Comparison of ENCODE assay signal across 2 mouse cellular contexts in the genomic region with DNA sequence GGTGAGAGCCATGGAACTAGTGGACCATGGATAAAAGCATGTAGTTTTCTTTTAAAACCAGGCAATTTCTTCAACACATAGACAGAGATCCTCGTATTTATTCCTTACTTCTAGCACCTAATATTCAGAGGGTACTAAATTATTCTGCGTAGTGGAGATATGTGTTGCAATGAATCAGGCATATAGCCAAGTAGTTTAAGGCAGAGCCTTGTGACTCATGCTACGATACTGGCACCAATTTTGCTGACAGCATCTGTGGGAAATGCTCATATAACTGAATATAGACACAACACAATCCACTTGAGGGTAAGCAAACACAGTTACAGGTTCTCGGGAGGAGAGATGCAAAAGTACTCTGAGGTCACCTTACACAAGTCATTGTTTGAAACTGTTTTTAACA.
TF ChIP-seq lines count a peak whose summit lies in the region.

No protein-coding gene starts in this region.

TF ChIP-seq in MEL, 35 proteins besides CTCF, POLR2A, EP300 and RAD21 (continued from another document):
- no peak for TF ChIP-seq MAFK (IDR thresholded peaks at IDR 0.05; ENCODE audit: borderline replicate concordance, low read depth, low read length)
- TF ChIP-seq KAT2A (conservative IDR thresholded peaks at IDR 0.05; ENCODE audit: low read depth, low read length), result no peak
- TF ChIP-seq CHD1 (IDR thresholded peaks at IDR 0.05; ENCODE audit: low read depth, low read length), result no peak
- TF ChIP-seq USF1 (IDR thresholded peaks at IDR 0.05; ENCODE audit: low read depth, low read length), result no peak
- TF ChIP-seq CHD2 (IDR thresholded peaks at IDR 0.05; ENCODE audit: low read length), result no peak
- TF ChIP-seq HCFC1 (IDR thresholded peaks at IDR 0.05; ENCODE audit: low read depth, low read length), result no peak
- no peak for TF ChIP-seq MAX (IDR thresholded peaks at IDR 0.05; ENCODE audit: low read length)
- no peak for TF ChIP-seq ZKSCAN1 (IDR thresholded peaks at IDR 0.05; ENCODE audit: low read depth, low read length)
- no peak for TF ChIP-seq GABPA (IDR thresholded peaks at IDR 0.05; ENCODE audit: low read depth, low read length)
- TF ChIP-seq ZC3H11A (IDR thresholded peaks at IDR 0.05; ENCODE audit: low read depth, low read length), result no peak
- no peak for TF ChIP-seq SMC3 (IDR thresholded peaks at IDR 0.05; ENCODE audit: low read depth, low read length)
- TF ChIP-seq BHLHE40 (IDR thresholded peaks at IDR 0.05; ENCODE audit: borderline replicate concordance, low read depth, low read length), result no peak
- no peak for TF ChIP-seq ZNF384 (IDR thresholded peaks at IDR 0.05; ENCODE audit: low read depth, low read length)
- TF ChIP-seq E2F4 (IDR thresholded peaks at IDR 0.05; ENCODE audit: borderline replicate concordance, low read depth, low read length), result no peak
- no peak for TF ChIP-seq MAZ (IDR thresholded peaks at IDR 0.05; ENCODE audit: low read depth, low read length)
- TF ChIP-seq POLR2AphosphoS5 (IDR thresholded peaks at IDR 0.05; ENCODE audit: borderline replicate concordance, low read depth, low read length), result no peak

TF ChIP-seq in myocyte, 11 proteins besides CTCF, POLR2A, EP300 and RAD21 (continued from another document):
- TF ChIP-seq CEBPB (IDR thresholded peaks at IDR 0.05; ENCODE audit: insufficient read depth, poor library complexity, severe bottlenecking), result peak; percentile 96
- TF ChIP-seq USF1 (IDR thresholded peaks at IDR 0.05; ENCODE audit: low read depth), result peak; percentile 2
- no peak for TF ChIP-seq E2F4 (IDR thresholded peaks at IDR 0.05; ENCODE audit: insufficient read depth)
